Mouse (Mus musculus): ENCODE results near the gene Olfr68. TPM values are rescaled to one million over a fixed set of nuclear protein-coding genes. Genes with fewer than 3 reads are reported as not detected.
"Not testable (repeated sequence)": the region's sequence is repeated elsewhere in the genome, so short reads cannot be mapped to it uniquely, and the experiment has no call there.

The Olfr68 gene
- total RNA-seq, 1 experiment from 2014 or later: not detected

DNA sequence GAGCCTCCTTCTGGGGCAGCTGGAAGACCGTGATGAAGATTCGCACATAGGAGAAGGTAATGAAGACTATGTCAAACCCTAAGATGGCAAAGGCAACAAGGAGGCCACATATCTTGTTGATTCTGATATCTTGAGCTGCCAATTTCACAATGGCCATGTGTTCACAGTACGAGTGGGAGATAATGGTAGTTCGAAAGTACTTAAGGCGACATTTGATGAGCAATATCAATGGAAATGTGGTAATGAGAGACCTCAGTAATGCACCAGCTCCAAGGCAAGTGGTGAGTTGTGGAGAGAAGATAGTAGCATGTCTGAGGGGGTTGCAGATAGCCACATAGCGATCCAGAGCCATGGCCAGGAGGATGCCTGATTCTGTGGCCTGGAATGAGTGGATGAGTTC, 11.8 kb downstream of the Olfr68 start:
- DNase-seq: not testable (repeated sequence)

DNA sequence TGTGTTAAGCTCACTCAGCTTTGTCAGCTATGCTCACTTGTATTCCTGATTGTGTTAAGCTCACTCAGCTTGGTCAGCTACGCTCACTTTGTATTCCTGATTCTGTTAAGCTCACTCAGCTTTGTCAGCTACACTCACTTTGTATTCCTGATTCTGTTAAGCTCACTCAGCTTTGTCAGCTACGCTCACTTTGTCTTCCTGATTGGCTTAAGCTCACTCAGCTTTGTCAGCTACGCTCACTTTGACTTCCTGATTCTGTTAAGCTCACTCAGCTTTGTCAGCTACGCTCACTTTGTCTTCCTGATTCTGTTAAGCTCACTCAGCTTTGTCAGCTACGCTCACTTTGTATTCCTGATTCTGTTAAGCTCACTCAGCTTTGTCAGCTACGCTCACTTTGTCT, 17.3 kb downstream of the Olfr68 start:
- not testable (repeated sequence) for DNase-seq

DNA sequence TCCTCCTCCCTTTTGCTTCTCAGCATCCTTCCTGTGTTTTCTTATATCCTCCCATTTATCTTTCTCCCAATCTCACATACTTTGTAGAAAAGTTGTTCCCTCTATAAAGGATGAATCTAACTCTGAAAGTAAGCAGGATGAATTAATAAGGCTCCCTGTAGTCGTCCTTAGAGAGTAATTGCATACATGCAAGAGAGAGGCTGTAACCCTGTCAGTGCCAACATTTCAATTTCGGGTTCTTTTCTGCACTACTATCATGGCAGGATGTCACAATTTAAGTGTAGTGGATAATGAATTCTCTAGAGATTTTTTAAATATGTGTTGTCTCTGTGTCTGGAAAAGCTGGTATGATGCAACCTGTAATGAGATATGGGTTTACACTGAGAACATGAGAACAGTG, 22.3 kb downstream of the Olfr68 start, which contains the start of gene Olfr630:
Olfr630 (minus strand) TSS at position 101 of the 400 bp plus-strand sequence.
- DNase-seq: no peak

DNA sequence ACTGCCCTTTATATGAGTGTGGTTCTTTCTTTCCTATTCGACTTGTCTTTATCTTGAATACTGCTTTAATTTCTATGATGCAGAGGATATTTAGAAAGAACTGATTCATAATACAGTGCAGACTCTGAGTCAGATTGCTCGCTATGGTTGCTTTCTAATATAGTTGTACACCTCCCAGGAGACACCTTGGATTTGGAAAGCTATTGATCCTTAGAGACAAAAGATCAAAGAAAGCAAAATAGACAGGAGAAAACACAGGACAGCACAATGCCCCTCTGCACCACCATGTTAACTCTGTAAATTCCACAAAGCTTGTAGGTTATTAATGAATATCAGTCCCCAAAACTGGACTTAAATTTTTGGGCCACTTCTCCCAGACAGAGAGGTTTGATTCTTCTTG, 34.7 kb downstream of the Olfr68 start, which contains the start of gene Olfr629:
Olfr629 (minus strand) TSS at position 101 of the 400 bp plus-strand sequence.
- no peak for DNase-seq

DNA sequence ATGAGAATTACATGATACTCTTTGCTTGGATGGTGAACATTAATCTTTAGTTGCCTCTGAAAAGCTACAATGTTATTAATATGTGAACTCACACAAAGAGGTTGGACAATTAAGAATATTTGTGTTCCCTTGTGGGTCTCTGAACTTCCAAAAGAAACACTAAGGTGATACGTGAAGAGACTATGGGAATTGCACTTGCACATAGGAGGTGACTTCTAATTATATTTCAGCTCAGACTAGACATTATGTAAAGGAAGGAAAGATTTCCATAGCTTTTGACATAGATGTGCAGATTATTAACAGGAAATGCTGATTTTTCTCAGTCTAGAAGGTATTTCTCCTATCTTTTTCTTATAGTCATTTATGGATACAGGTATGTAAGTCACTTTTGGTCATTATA, 49.4 kb downstream of the Olfr68 start, which contains the start of gene Olfr628:
Olfr628 (plus strand) TSS at position 301 of the 400 bp plus-strand sequence.
- no peak for DNase-seq

Other genes with a start within 250 kb of the Olfr68 start
- gene Olfr612, start 237.0 kb downstream of the Olfr68 start, total RNA-seq (2021): not detected in 2 replicates
- not detected in 2 replicates for gene Olfr613, start 231.6 kb downstream of the Olfr68 start, total RNA-seq (2021)
- gene Olfr615, start 223.6 kb downstream of the Olfr68 start, total RNA-seq (2021): not detected in 2 replicates
- gene Olfr616, start 210.6 kb downstream of the Olfr68 start, total RNA-seq (2021): not detected in 2 replicates
- gene Olfr617, start 206.6 kb downstream of the Olfr68 start, total RNA-seq (2021): not detected in 2 replicates
- not detected in 2 replicates for gene Olfr618, start 189.6 kb downstream of the Olfr68 start, total RNA-seq (2021)
- not detected in 2 replicates for gene Olfr619, start 179.1 kb downstream of the Olfr68 start, total RNA-seq (2021)
- gene Olfr620, start 167.2 kb downstream of the Olfr68 start, total RNA-seq (2021): not detected in 2 replicates
- gene Olfr622, start 137.0 kb downstream of the Olfr68 start, total RNA-seq (2021): not detected in 2 replicates
- gene Olfr623, start 116.0 kb downstream of the Olfr68 start, total RNA-seq (2021): not detected in 2 replicates
- 0.04 TPM in 1 of 2 replicates, not detected in the other for gene Olfr624, start 108.5 kb downstream of the Olfr68 start, total RNA-seq (2021)
- gene Olfr625-ps1, start 97.0 kb downstream of the Olfr68 start, total RNA-seq (2021): not detected in 2 replicates
- not detected in 2 replicates for gene Olfr243, start 65.0 kb downstream of the Olfr68 start, total RNA-seq (2021)
- gene Olfr628, start 49.3 kb downstream of the Olfr68 start, total RNA-seq (2021): not detected in 2 replicates
- gene Olfr629, start 34.8 kb downstream of the Olfr68 start, total RNA-seq (2021): not detected in 2 replicates
- gene Olfr630, start 22.4 kb downstream of the Olfr68 start, total RNA-seq (2021): not detected in 2 replicates
- gene Olfr69, start 8.1 kb downstream of the Olfr68 start, total RNA-seq (2021): not detected in 2 replicates
- not detected in 2 replicates for gene Olfr67, start 12.1 kb upstream of the Olfr68 start, total RNA-seq (2021)
- 1,182 and 1,430 TPM in 2 replicates for gene Hbb-bt, start 34.3 kb upstream of the Olfr68 start, total RNA-seq (2021)
- gene Hbb-bs, start 48.4 kb upstream of the Olfr68 start, total RNA-seq (2021): 8,688 and 11,965 TPM in 2 replicates
- gene Hbb-bh2, start 60.8 kb upstream of the Olfr68 start, total RNA-seq (2021): not detected in 2 replicates
- gene Hbb-bh1, start 63.5 kb upstream of the Olfr68 start, total RNA-seq (2021): not detected in 2 replicates
- not detected in 2 replicates for gene Hbb-y, start 73.5 kb upstream of the Olfr68 start, total RNA-seq (2021)
- gene Olfr66, start 106.6 kb upstream of the Olfr68 start, total RNA-seq (2021): not detected in 2 replicates
- not detected in 2 replicates for gene Olfr64, start 114.8 kb upstream of the Olfr68 start, total RNA-seq (2021)
- gene Olfr65, start 123.8 kb upstream of the Olfr68 start, total RNA-seq (2021): not detected in 2 replicates
- gene Olfr631, start 149.1 kb upstream of the Olfr68 start, total RNA-seq (2021): not detected in 2 replicates
- gene Olfr632, start 154.6 kb upstream of the Olfr68 start, total RNA-seq (2021): not detected in 2 replicates
- gene Olfr633, start 164.7 kb upstream of the Olfr68 start, total RNA-seq (2021): not detected in 2 replicates
- gene Olfr635, start 191.5 kb upstream of the Olfr68 start, total RNA-seq (2021): not detected in 2 replicates
- gene Olfr638, start 219.0 kb upstream of the Olfr68 start, total RNA-seq (2021): not detected in 2 replicates
- not detected in 2 replicates for gene Olfr639, start 237.6 kb upstream of the Olfr68 start, total RNA-seq (2021)
- gene Olfr640, start 245.9 kb upstream of the Olfr68 start, total RNA-seq (2021): not detected in 2 replicates